ENCODE assay signal across 13 mouse cellular contexts in genomic region chr2:51090688-51091087, GRCm38 (mm10). TPM values are rescaled to one million over a fixed set of nuclear protein-coding genes. Genes with fewer than 3 reads are reported as not detected.
DNase-seq lines count a peak whose midpoint lies in the region; ATAC-seq and TF ChIP-seq lines count a peak whose summit lies in the region.
"Had no signal": no experiment of that assay in that cellular context is flagged by ENCODE, and none has a peak within 500 bp of the region (broad histone marks: within the 10 kb centered on the region; RNA-seq: fewer than 3 reads in every experiment).

No protein-coding gene starts in this region.

- DNase-seq in lung, embryonic 14.5 days: peak; percentile 79
- DNase-seq in lung, adult 2 months: no peak
- no peak for DNase-seq in forebrain, embryonic 11.5 days (ENCODE audit: low spot score)
- DNase-seq in hindbrain, embryonic 11.5 days (ENCODE audit: low spot score): no peak
- DNase-seq in urinary bladder, postnatal 14 days (ENCODE audit: low spot score): no peak
- no peak for DNase-seq in spleen, adult 18-20 months
- DNase-seq: adrenal gland, postnatal 25 days; cerebellum, postnatal 25 days; kidney, postnatal 10 days; right cerebral cortex, postnatal 14 days; thymus, adult 18-20 months had no signal

- no peaks in the 10 kb centered on the region for H3K27me3 ChIP-seq in lung, embryonic 14.5 days (ENCODE audit: insufficient read depth, low read length)
- no peaks in the 10 kb centered on the region for H3K27me3 ChIP-seq in forebrain, embryonic 11.5 days (ENCODE audit: control insufficient read depth, insufficient read depth, low read length)
- no peaks in the 10 kb centered on the region for H3K27me3 ChIP-seq in hindbrain, embryonic 11.5 days (ENCODE audit: control insufficient read depth, insufficient read depth, low read length)
- no peaks in the 10 kb centered on the region for H3K27me3 ChIP-seq in midbrain, embryonic 13.5 days

- no peak overlapping the region for H3K9ac ChIP-seq in lung, embryonic 14.5 days
- H3K9ac ChIP-seq in forebrain, embryonic 11.5 days (ENCODE audit: low read length): no peak overlapping the region
- H3K9ac ChIP-seq in hindbrain, embryonic 11.5 days (ENCODE audit: low read depth, low read length): no peak overlapping the region
- no peak overlapping the region for H3K9ac ChIP-seq in midbrain, embryonic 13.5 days (replicated peaks)
- H3K9ac ChIP-seq: liver, embryonic 14.5 days had no signal

- TF ChIP-seq POLR2A in lung, adult 2 months (IDR thresholded peaks at IDR 0.05; ENCODE audit: borderline replicate concordance, extremely low read depth, low read depth, low read length): no peak

- H3K27ac ChIP-seq in lung, embryonic 14.5 days (ENCODE audit: low read depth): no peak overlapping the region
- no peak overlapping the region; the same call in 1 of the 2 replicates for H3K27ac ChIP-seq in forebrain, embryonic 11.5 days (ENCODE audit: low read depth, low read length)
- peak overlapping the region; percentile 72; the same call in 1 of the 2 replicates for H3K27ac ChIP-seq in hindbrain, embryonic 11.5 days (ENCODE audit: low read depth, low read length)
- H3K27ac ChIP-seq in midbrain, embryonic 13.5 days: peak overlapping the region; percentile 69
- H3K27ac ChIP-seq: liver, embryonic 14.5 days had no signal

- H3K4me2 ChIP-seq in lung, embryonic 14.5 days: no peak overlapping the region
- no peak overlapping the region for H3K4me2 ChIP-seq in forebrain, embryonic 11.5 days (ENCODE audit: low read depth, low read length, severe bottlenecking)
- no peak overlapping the region for H3K4me2 ChIP-seq in hindbrain, embryonic 11.5 days (replicated peaks; ENCODE audit: low read depth, low read length)
- H3K4me2 ChIP-seq in midbrain, embryonic 13.5 days (replicated peaks): no peak overlapping the region

- H3K4me1 ChIP-seq in lung, embryonic 14.5 days (ENCODE audit: insufficient read depth): peaks cover 12% of the 10 kb centered on the region
- H3K4me1 ChIP-seq in lung, adult 2 months (ENCODE audit: control insufficient read depth, insufficient read depth, low read length): no peaks in the 10 kb centered on the region
- H3K4me1 ChIP-seq in forebrain, embryonic 11.5 days (replicated peaks; ENCODE audit: control insufficient read depth, insufficient read depth, low read length): peaks cover 3% of the 10 kb centered on the region; the same call in 1 of the 2 replicates
- H3K4me1 ChIP-seq in hindbrain, embryonic 11.5 days (replicated peaks; ENCODE audit: control insufficient read depth, insufficient read depth, low read length): peaks cover 8% of the 10 kb centered on the region; the same call in 1 of the 2 replicates
- H3K4me1 ChIP-seq in midbrain, embryonic 13.5 days (replicated peaks): peaks cover 51% of the 10 kb centered on the region

- WGBS in lung, embryonic 14.5 days: 38% methylated on average over 7 of the region's 7 CpGs
- 73% methylated on average over 7 of the region's 7 CpGs for WGBS in lung, adult 2 months
- WGBS in forebrain, embryonic 11.5 days: 76% methylated on average over 7 of the region's 7 CpGs
- WGBS in hindbrain, embryonic 11.5 days: 65% methylated on average over 7 of the region's 7 CpGs
- WGBS in midbrain, embryonic 13.5 days: 34% methylated on average over 7 of the region's 7 CpGs

- 0 out of 2 replicates have a peak, but pooled peaks have one; percentile 9 for TF ChIP-seq CTCF in lung, embryonic 14.5 days (IDR thresholded peaks at IDR 0.05; ENCODE audit: low read depth)
- no peak for TF ChIP-seq CTCF in lung, adult 2 months (IDR thresholded peaks at IDR 0.05; ENCODE audit: insufficient read depth, low read length)

- no peak overlapping the region for H3K4me3 ChIP-seq in lung, embryonic 14.5 days (ENCODE audit: low read depth, low read length)
- H3K4me3 ChIP-seq in lung, adult 2 months (replicated peaks; ENCODE audit: extremely low read depth, low read depth, low read length): no peak overlapping the region
- no peak overlapping the region for H3K4me3 ChIP-seq in forebrain, embryonic 11.5 days (ENCODE audit: low read depth, low read length)
- no peak overlapping the region for H3K4me3 ChIP-seq in hindbrain, embryonic 11.5 days (ENCODE audit: low read depth, low read length)
- H3K4me3 ChIP-seq in midbrain, embryonic 13.5 days (replicated peaks): no peak overlapping the region

- H3K36me3 ChIP-seq in lung, embryonic 14.5 days (ENCODE audit: insufficient read depth): no peaks in the 10 kb centered on the region
- no peaks in the 10 kb centered on the region for H3K36me3 ChIP-seq in forebrain, embryonic 11.5 days (ENCODE audit: control insufficient read depth, insufficient read depth, low read length)
- H3K36me3 ChIP-seq in hindbrain, embryonic 11.5 days (ENCODE audit: control insufficient read depth, insufficient read depth, low read length): no peaks in the 10 kb centered on the region
- H3K36me3 ChIP-seq in midbrain, embryonic 13.5 days: no peaks in the 10 kb centered on the region

- peak; percentile 94 for ATAC-seq in lung, embryonic 14.5 days (ENCODE audit: insufficient read depth)
- peak; percentile 22; the same call in 1 of the 2 replicates for ATAC-seq in forebrain, embryonic 11.5 days (replicated peaks; ENCODE audit: low FRiP score)
- no peak for ATAC-seq in hindbrain, embryonic 11.5 days (ENCODE audit: low FRiP score)
- ATAC-seq in midbrain, embryonic 13.5 days: peak; percentile 34

- H3K9me3 ChIP-seq in lung, embryonic 14.5 days (ENCODE audit: low read depth, low read length): no peaks in the 10 kb centered on the region
- H3K9me3 ChIP-seq in forebrain, embryonic 11.5 days (ENCODE audit: control insufficient read depth, low read length): no peaks in the 10 kb centered on the region
- H3K9me3 ChIP-seq in hindbrain, embryonic 11.5 days (ENCODE audit: control insufficient read depth, low read length): no peaks in the 10 kb centered on the region
- H3K9me3 ChIP-seq in midbrain, embryonic 13.5 days: no peaks in the 10 kb centered on the region

RNA-seq across cellular contexts. Expression of gene Rnd3, which starts 58.2 kb away (rescaled TPM):
- 69.4 and 69.5 TPM in 2 replicates for polyA plus RNA-seq in lung, embryonic 14.5 days (2014; fragmentation: Nextera tagmentation; extraction: Ambion mirVana)
- 1.3 and 4.3 TPM in 2 replicates for polyA plus RNA-seq in lung, adult 2 months (2012; rRNA removed)
- 160 and 163 TPM in 2 replicates for polyA plus RNA-seq in forebrain, embryonic 11.5 days (2014; fragmentation: Nextera tagmentation; extraction: Ambion mirVana)
- polyA plus RNA-seq in hindbrain, embryonic 11.5 days (2014; fragmentation: Nextera tagmentation; extraction: Ambion mirVana): 357 and 383 TPM in 2 replicates
- polyA plus RNA-seq in midbrain, embryonic 13.5 days (2015; fragmentation: Nextera tagmentation; extraction: Ambion mirVana): 325 and 347 TPM in 2 replicates

Comparison
In these comparisons a context has a peak if more than half of its experiments do, and no peak if none do; other contexts are left out.
1. RNA of gene Rnd3, which starts 58.2 kb away (polyA plus RNA-seq): 357 to 383 TPM in hindbrain, embryonic 11.5 days, 325 to 347 TPM in midbrain, embryonic 13.5 days, 160 to 163 TPM in forebrain, embryonic 11.5 days and 69.4 to 69.5 TPM in lung, embryonic 14.5 days; 1.3 to 4.3 TPM in lung, adult 2 months; every median in the first group is over 10 times any median in the second.
2. H3K27ac ChIP-seq: peak in hindbrain, embryonic 11.5 days (single experiment) and midbrain, embryonic 13.5 days (single experiment); none in lung, embryonic 14.5 days (single experiment) and forebrain, embryonic 11.5 days (single experiment).